Mouse (Mus musculus): ENCODE data around the gene Ankrd23. TPM values are rescaled to one million over a fixed set of nuclear protein-coding genes. Genes with fewer than 3 reads are reported as not detected.

Gene Ankrd23
- total and polyA plus RNA-seq, 2 experiments from 2014 or later: 5.3 to 9.8 TPM

DNA sequence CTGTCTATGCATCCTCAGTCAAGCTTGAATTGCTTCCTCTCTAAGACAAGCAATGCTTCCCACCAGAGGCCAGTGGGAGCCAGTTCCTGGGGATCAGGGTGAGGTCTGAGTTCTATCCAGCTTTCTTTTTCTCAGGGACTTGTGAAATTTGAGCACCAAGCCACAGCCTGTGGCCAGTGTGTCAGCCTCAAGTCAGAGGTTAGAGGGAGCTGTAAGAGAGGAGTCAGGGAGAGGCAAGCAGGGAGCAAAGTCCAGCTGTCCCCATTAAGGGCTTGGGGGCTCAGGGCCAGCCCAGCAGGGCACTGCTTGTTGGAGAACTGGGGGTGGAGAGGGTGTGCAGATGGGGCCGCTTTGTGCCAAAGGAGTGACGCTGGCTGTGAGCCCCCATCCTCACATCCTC is 26.5 kb upstream of the Ankrd23 start:
- Histone ChIP-seq H3K27me3 (ENCODE audit: insufficient read depth, low read length) (no peaks in the 10 kb centered on the region), H3K4me3 (ENCODE audit: low read depth, low read length) (no peak overlapping the region), H3K4me2 (ENCODE audit: low read depth) (no peak overlapping the region), H3K4me1 (ENCODE audit: insufficient read depth) (no peaks in the 10 kb centered on the region), H3K27ac (ENCODE audit: low read depth, low read length) (no peak overlapping the region), H3K9ac (no peak overlapping the region), H3K9me3 (ENCODE audit: low read length) (no peaks in the 10 kb centered on the region), H3K36me3 (ENCODE audit: insufficient read depth) (no peaks in the 10 kb centered on the region)
- DNase-seq (no peak), ATAC-seq (no peak)
- WGBS: 84% methylated on average over 2 of the region's 2 CpGs
- TF ChIP-seq CTCF (IDR thresholded peaks at IDR 0.05; ENCODE audit: low read depth): no peak

GRCm38 (mm10) chr1:36562388-36562787 is 25.7 kb upstream of the Ankrd23 start:
- Histone ChIP-seq H3K9ac (no peak overlapping the region), H3K27ac (ENCODE audit: low read depth, low read length) (no peak overlapping the region), H3K4me2 (ENCODE audit: low read depth) (no peak overlapping the region), H3K36me3 (ENCODE audit: insufficient read depth) (no peaks in the 10 kb centered on the region), H3K9me3 (ENCODE audit: low read length) (no peaks in the 10 kb centered on the region), H3K4me1 (ENCODE audit: insufficient read depth) (no peaks in the 10 kb centered on the region), H3K4me3 (ENCODE audit: low read depth, low read length) (no peak overlapping the region), H3K27me3 (ENCODE audit: insufficient read depth, low read length) (no peaks in the 10 kb centered on the region)
- 77% methylated on average over 4 of the region's 4 CpGs for WGBS
- ATAC-seq: no peak
- no peak for TF ChIP-seq CTCF (IDR thresholded peaks at IDR 0.05; ENCODE audit: low read depth)
- DNase-seq: no peak

GRCm38 (mm10) chr1:36560903-36561302 is 24.2 kb upstream of the Ankrd23 start:
- no peak for TF ChIP-seq CTCF (IDR thresholded peaks at IDR 0.05; ENCODE audit: low read depth)

GRCm38 (mm10) chr1:36559888-36560287 is 23.2 kb upstream of the Ankrd23 start:
- Histone ChIP-seq H3K36me3 (ENCODE audit: insufficient read depth) (peaks cover 5% of the 10 kb centered on the region), H3K4me3 (ENCODE audit: low read depth, low read length) (no peak overlapping the region), H3K9ac (no peak overlapping the region), H3K9me3 (ENCODE audit: low read length) (no peaks in the 10 kb centered on the region), H3K4me1 (ENCODE audit: insufficient read depth) (peaks cover 11% of the 10 kb centered on the region), H3K27ac (ENCODE audit: low read depth, low read length) (no peak overlapping the region), H3K27me3 (ENCODE audit: insufficient read depth, low read length) (no peaks in the 10 kb centered on the region), H3K4me2 (ENCODE audit: low read depth) (no peak overlapping the region)
- whole genome bisulfite sequencing: 66% methylated on average over 5 of the region's 5 CpGs
- DNase-seq (no peak), ATAC-seq (no peak)
- TF ChIP-seq CTCF (IDR thresholded peaks at IDR 0.05; ENCODE audit: low read depth): no peak

More at GRCm38 (mm10) chr1:36560903-36561302, 24.2 kb upstream of the Ankrd23 start:
- Histone ChIP-seq H3K4me1 (ENCODE audit: insufficient read depth) (0 out of 2 replicates have a peak, but pooled peaks cover 2% of the 10 kb centered on the region), H3K9me3 (ENCODE audit: low read length) (no peaks in the 10 kb centered on the region), H3K9ac (no peak overlapping the region), H3K27me3 (ENCODE audit: insufficient read depth, low read length) (no peaks in the 10 kb centered on the region), H3K4me3 (ENCODE audit: low read depth, low read length) (no peak overlapping the region), H3K36me3 (ENCODE audit: insufficient read depth) (no peaks in the 10 kb centered on the region), H3K27ac (ENCODE audit: low read depth, low read length) (no peak overlapping the region), H3K4me2 (ENCODE audit: low read depth) (no peak overlapping the region)
- no peak for DNase-seq
- 68% methylated on average over 6 of the region's 6 CpGs for whole genome bisulfite sequencing
- ATAC-seq: no peak

DNA sequence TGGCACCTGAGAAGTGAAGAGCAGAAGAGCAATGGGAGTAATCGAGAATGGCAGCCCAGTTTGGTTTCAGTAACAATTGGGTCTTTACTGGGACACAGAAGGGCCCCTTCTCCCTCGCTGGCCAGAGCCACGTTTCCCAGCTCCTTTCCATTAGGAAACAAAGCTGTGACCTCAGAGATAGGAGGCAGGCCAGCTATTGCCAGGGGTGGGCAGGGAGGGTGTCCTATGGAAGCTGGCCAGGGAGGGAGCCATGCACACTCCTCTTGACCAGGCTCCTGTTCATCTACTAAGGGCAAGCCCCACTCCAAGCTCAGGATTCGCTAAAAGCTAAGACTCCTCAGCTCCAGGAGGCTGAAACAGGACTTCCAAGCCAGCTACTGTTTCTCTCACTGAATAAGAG is 22.6 kb upstream of the Ankrd23 start:
- 7% methylated on average over 4 of the region's 4 CpGs for WGBS
- TF ChIP-seq CTCF (IDR thresholded peaks at IDR 0.05; ENCODE audit: low read depth): no peak
- H3K9me3 ChIP-seq (ENCODE audit: low read length): no peaks in the 10 kb centered on the region
- H3K4me1 ChIP-seq (ENCODE audit: insufficient read depth): peaks cover 12% of the 10 kb centered on the region
- no peaks in the 10 kb centered on the region for H3K27me3 ChIP-seq (ENCODE audit: insufficient read depth, low read length)
- no peak overlapping the region for H3K4me3 ChIP-seq (ENCODE audit: low read depth, low read length)
- 0 out of 2 replicates have a peak overlapping the region, but pooled peaks have one; percentile 14 for H3K9ac ChIP-seq
- peak overlapping the region; percentile 96; the same call in 1 of the 2 replicates for H3K4me2 ChIP-seq (ENCODE audit: low read depth)
- DNase-seq (no peak), ATAC-seq (no peak)
- H3K36me3 ChIP-seq (ENCODE audit: insufficient read depth): peaks cover 11% of the 10 kb centered on the region
- H3K27ac ChIP-seq (ENCODE audit: low read depth, low read length): no peak overlapping the region

DNA sequence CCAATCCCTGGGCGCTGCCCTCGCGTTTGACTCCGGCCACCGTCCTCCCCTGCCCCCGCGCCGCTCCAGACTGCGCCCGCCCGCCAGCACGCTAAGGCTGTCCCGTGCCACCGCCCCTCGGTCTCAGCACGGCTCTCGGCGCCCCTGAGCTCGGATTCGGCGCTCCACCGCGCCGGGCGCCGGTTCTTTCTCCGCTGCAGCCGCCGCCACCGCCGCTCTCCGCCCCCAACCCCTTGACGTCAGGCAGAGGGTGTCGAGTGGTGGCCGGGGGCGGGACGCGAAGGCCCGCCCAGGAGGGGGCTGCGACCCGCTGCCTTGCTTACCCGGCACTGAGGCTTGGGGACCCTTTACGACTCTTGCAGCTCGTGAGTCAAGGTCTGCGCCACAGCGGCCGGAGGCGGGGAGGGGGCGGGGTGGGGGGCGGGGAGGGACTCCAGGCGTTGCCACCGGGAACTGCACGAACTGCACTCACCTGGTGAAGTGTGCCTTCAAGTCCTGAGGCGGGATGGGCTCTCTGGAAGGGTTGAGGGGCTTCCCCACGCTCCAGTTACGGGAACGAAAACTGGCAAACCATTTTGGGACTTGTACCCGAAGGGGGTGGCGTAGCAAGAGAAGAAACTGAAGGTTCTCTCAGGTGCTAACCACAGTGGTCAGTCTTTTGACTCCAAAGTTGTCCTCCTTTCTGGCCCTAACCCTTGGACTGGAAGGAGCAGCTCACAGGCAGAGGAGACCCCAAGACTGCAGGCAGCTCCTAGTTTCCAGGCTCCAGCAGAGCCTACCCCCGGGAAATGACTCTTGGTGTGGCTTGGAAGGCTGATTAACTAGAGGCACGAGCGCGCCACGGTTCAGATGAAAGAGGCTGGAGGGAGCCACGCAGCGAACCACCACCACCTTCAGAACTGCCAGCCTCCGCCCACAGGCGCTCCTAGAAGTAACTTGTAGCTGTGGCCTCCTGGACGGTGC is 21.6 kb upstream of the Ankrd23 start, which contains the start of gene Sema4c:
TSS of gene Sema4c (minus strand) at position 319 of the 963 bp plus-strand sequence.
- Histone ChIP-seq H3K36me3 (ENCODE audit: insufficient read depth) (peaks cover 20% of the 10 kb centered on the region), H3K9me3 (ENCODE audit: low read length) (no peaks in the 10 kb centered on the region), H3K4me1 (ENCODE audit: insufficient read depth) (peaks cover 12% of the 10 kb centered on the region), H3K9ac (peak within 1 kb of the TSS; percentile 89), H3K27ac (ENCODE audit: low read depth, low read length) (peak within 1 kb of the TSS; percentile 99), H3K4me2 (ENCODE audit: low read depth) (peak within 1 kb of the TSS; percentile 96), H3K27me3 (ENCODE audit: insufficient read depth, low read length) (no peaks in the 10 kb centered on the region), H3K4me3 (ENCODE audit: low read depth, low read length) (peak within 1 kb of the TSS; percentile 67)
- TF ChIP-seq CTCF (IDR thresholded peaks at IDR 0.05; ENCODE audit: low read depth): no peak
- peak; percentile 50 for ATAC-seq
- peak; percentile 84 for DNase-seq
- WGBS: 3% methylated on average over 68 of the region's 69 CpGs

- no peaks in the 10 kb centered on the region for H3K27me3 ChIP-seq (ENCODE audit: insufficient read depth, low read length)
- H3K4me1 ChIP-seq (ENCODE audit: insufficient read depth): peaks cover 12% of the 10 kb centered on the region
- DNase-seq: no peak
- H3K9me3 ChIP-seq (ENCODE audit: low read length): no peaks in the 10 kb centered on the region
- WGBS: 3% methylated on average over 47 of the region's 48 CpGs
- peak overlapping the region; percentile 89 for H3K9ac ChIP-seq
- H3K4me3 ChIP-seq (ENCODE audit: low read depth, low read length): peak overlapping the region; percentile 67
- peak; percentile 70 for ATAC-seq
- H3K36me3 ChIP-seq (ENCODE audit: insufficient read depth): peaks cover 28% of the 10 kb centered on the region
- H3K4me2 ChIP-seq (ENCODE audit: low read depth): peak overlapping the region; percentile 96
- TF ChIP-seq CTCF (IDR thresholded peaks at IDR 0.05; ENCODE audit: low read depth): no peak
- peak overlapping the region; percentile 99 for H3K27ac ChIP-seq (ENCODE audit: low read depth, low read length)
Observed at GRCm38 (mm10) chr1:36557457-36558011, 20.9 kb upstream of the Ankrd23 start.
